Mouse (Mus musculus) megakaryocyte, embryonic 14.5 days (primary cell): ENCODE data around the gene Slc35e3.

Experiments used
- FLI1 ChIP-seq: IDR thresholded peaks from 2 replicates; pipeline ENCODE4 v1.6.1; 2012; ENCODE audit warnings: low read length, inconsistent platforms, mixed read lengths
- GATA1 ChIP-seq: IDR thresholded peaks from 3 replicates; pipeline ENCODE4 v1.6.1; 2012; ENCODE audit warnings: mixed read lengths, low read length, inconsistent platforms, borderline replicate concordance

- TF ChIP-seq FLI1 (no peak), GATA1 (no peak)
Observed at GRCm38 (mm10) chr10:117726888-117727385, 19.2 kb downstream of the Slc35e3 start.
